Mouse (Mus musculus) neural tube, embryonic 14.5 days (tissue): Measurements from ENCODE around the gene Gm15319. TPM values are rescaled to one million over a fixed set of nuclear protein-coding genes. Genes with fewer than 3 reads are reported as not detected.
"Not testable (repeated sequence)": the region's sequence is repeated elsewhere in the genome, so short reads cannot be mapped to it uniquely, and the experiment has no call there.

Experiments
- ATAC-seq: fragments of 200-750 bp; cut with Nextera tagmentation; 2 replicates; pipeline ENCODE4 v1.8.0; 2017; ENCODE audit warnings: low read depth, mild to moderate bottlenecking, moderate TSS enrichment, moderate library complexity
- H3K27ac ChIP-seq: fragments of 300-500 bp; sonication (generic); 2 replicates; pipeline ENCODE4 v1.5.1; 2014; ENCODE audit warnings: low read depth, mild to moderate bottlenecking, control low read depth, low read length, moderate library complexity, mixed read lengths
- H3K27me3 ChIP-seq: fragments of 300-500 bp; sonication (generic); 2 replicates; pipeline ENCODE4 v1.6.1; 2014; ENCODE audit warnings: low read length; ENCODE audit not compliant: control insufficient read depth, insufficient read depth
- H3K36me3 ChIP-seq: fragments of 300-500 bp; sonication (generic); 2 replicates; pipeline ENCODE4 v1.6.1; 2014; ENCODE audit warnings: low read length, mixed read lengths; ENCODE audit not compliant: control insufficient read depth, insufficient read depth
- H3K4me1 ChIP-seq: fragments of 300-500 bp; sonication (generic); 2 replicates; pipeline ENCODE4 v1.6.1; 2014; ENCODE audit warnings: low read length; ENCODE audit not compliant: control insufficient read depth, insufficient read depth
- H3K4me2 ChIP-seq: fragments of 300-500 bp; sonication (generic); 2 replicates; pipeline ENCODE4 v1.6.1; 2014; ENCODE audit warnings: mild to moderate bottlenecking, low read depth, low read length, control low read depth
- H3K4me3 ChIP-seq: fragments of 300-500 bp; sonication (generic); 2 replicates; pipeline ENCODE4 v1.5.1; 2014; ENCODE audit warnings: low read depth, low read length, control low read depth, mixed read lengths
- H3K9ac ChIP-seq: fragments of 300-500 bp; sonication (generic); replicated peaks from 2 replicates; pipeline ENCODE4 v1.6.1; 2014; ENCODE audit warnings: low read depth, mild to moderate bottlenecking, control low read depth, low read length, mixed read lengths
- H3K9me3 ChIP-seq: fragments of 300-500 bp; sonication (generic); 2 replicates; pipeline ENCODE4 v1.6.1; 2016; ENCODE audit warnings: low read length; ENCODE audit not compliant: control insufficient read depth
- WGBS: fragments of 180-500 bp; shearing (Covaris S2); extraction: QIAGEN DNeasy Blood & Tissue Kit; methylation state at CpG from one replicate; pipeline ENCODE4 v1.1.7; 2014; 5-methylcytosine and 5-hydroxymethylcytosine counted together
- polyA plus RNA-seq: library from polyadenylated mRNA; unstranded; fragments of >200 nt; fragmentation: Nextera tagmentation; extraction: Ambion mirVana; gene quantifications from 2 replicates; pipeline ENCODE4 v1.2.1, GENCODE M21; 2014

Gene Gm15319
- polyA plus RNA-seq, 1 experiment from 2014 or later: 0.19 TPM

DNA sequence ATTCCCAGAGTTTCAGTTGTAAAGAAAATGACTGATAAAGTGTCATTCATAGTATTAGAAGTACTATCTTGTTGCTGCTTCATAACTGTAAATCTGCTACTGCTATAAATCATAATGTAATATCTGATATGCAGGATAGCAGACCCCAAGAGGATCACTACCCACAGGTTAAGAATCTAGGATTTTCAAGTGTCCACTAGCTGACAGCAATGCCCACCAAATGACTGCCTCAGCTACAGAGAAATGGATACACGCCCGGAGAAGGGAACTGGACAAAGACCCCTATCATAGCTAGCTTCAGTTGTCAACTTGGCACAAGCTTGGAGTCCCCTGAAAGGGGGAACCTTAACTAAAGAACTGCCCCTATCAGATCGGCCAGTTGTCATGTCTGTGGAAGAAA is 18.6 kb upstream of the Gm15319 start:
- not testable (repeated sequence) for H3K4me1 ChIP-seq, H3K4me3 ChIP-seq, H3K27ac ChIP-seq, H3K9ac ChIP-seq, H3K4me2 ChIP-seq, H3K9me3 ChIP-seq, H3K36me3 ChIP-seq, H3K27me3 ChIP-seq, ATAC-seq
- 90% methylated on average over 2 of the region's 3 CpGs for WGBS

DNA sequence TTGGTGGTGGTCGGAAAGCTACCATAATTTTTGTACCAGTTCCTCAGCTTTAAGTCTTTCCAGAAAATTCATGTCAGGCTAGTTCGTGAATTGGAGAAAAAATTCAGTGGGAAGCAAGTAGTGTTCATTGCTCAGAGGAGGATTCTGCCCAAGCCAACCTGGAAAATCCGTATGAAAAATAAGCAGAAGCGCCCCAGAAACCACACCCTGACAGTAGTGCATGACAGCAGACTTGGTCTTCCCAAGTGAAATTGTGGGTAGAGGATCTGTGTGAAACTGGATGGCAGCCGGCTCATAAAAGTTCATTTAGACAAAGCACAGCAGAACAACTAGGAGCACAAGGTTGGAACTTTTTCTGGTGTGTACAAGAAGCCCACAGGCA is 18.2 kb upstream of the Gm15319 start:
- not testable (repeated sequence) for H3K9me3 ChIP-seq, H3K9ac ChIP-seq, ATAC-seq, H3K4me3 ChIP-seq, H3K27me3 ChIP-seq, H3K36me3 ChIP-seq, H3K4me1 ChIP-seq, H3K27ac ChIP-seq, H3K4me2 ChIP-seq
- WGBS: 100% methylated on average over 1 of the region's 5 CpGs

DNA sequence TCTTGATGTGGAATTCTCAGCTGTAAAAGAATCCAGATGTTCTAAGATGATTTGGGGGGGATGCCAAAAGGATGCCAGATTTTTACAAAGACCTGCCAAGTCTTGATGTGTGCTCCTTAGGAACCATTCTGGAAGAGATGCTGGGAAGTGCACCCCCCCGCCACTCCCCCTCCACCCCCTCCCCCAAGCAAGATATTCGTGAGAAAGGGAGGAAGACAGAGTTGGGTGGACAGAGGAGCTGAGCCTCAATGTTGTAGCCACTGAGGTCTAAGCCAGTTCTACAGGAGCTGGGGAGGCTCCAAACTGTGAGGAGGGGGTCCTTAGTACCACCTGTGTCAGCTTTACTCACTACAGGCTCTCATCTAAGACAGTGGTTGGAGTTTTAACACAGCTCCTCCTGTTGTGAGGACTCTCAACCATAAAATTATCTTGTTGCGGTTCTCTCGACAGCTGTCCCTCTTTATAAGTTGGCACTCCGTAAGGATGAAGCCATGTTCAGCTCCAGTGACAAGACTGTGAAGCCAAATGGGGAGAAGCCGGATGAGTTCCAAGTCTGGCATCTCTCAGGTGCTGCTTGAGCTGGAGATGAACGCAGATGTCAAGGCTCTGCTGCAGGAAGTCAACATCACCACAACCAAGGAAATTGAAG is 17.7 kb upstream of the Gm15319 start:
- 89% methylated on average over 6 of the region's 7 CpGs for WGBS
- H3K27me3 ChIP-seq, H3K27ac ChIP-seq, H3K4me2 ChIP-seq, H3K4me3 ChIP-seq, H3K9me3 ChIP-seq, H3K9ac ChIP-seq, H3K4me1 ChIP-seq, H3K36me3 ChIP-seq: not testable (repeated sequence)
- ATAC-seq: peak; percentile 70

DNA sequence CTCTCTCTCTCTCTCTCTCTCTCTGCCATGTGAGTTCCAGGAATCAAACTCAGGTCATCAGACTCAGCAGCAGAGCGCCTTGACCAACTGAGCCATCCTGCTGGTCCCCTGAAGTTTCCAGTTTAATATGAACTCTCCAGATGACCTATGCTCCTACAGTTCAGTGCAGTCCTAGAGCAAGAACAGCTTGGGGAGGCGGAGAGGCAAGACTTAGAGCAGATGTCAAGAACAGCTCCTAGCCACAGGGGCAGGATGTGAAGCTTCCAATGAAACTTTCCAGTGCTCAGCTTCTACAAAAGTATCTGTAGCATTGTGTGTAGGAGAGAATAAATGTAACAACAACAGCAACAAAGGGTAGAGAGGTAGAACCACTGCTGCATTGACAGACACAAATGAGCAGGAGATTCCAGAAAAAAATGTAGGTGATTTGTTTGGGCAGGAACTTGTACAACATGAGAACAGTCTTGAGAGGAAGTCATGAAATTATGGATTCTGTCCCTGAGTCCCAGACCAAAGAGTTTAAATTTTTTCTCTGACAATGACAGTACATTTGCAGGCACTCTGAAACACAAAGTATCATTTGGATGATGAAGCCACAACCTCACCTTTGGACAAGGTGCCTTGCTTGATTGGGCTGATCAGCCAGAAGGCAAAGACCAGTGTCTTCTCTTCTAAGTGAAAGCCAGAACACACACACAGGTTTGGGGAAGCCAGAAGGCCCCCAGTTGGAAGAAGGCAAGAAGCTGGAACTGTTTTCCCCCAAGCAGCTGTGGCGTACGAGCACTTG is 16.8 kb upstream of the Gm15319 start:
- not testable (repeated sequence) for H3K4me1 ChIP-seq, H3K4me2 ChIP-seq, H3K9me3 ChIP-seq, H3K4me3 ChIP-seq, H3K9ac ChIP-seq, H3K27me3 ChIP-seq, ATAC-seq, H3K36me3 ChIP-seq, H3K27ac ChIP-seq
- no CpG with 5 or more reads among the region's 4 CpGs for WGBS

DNA sequence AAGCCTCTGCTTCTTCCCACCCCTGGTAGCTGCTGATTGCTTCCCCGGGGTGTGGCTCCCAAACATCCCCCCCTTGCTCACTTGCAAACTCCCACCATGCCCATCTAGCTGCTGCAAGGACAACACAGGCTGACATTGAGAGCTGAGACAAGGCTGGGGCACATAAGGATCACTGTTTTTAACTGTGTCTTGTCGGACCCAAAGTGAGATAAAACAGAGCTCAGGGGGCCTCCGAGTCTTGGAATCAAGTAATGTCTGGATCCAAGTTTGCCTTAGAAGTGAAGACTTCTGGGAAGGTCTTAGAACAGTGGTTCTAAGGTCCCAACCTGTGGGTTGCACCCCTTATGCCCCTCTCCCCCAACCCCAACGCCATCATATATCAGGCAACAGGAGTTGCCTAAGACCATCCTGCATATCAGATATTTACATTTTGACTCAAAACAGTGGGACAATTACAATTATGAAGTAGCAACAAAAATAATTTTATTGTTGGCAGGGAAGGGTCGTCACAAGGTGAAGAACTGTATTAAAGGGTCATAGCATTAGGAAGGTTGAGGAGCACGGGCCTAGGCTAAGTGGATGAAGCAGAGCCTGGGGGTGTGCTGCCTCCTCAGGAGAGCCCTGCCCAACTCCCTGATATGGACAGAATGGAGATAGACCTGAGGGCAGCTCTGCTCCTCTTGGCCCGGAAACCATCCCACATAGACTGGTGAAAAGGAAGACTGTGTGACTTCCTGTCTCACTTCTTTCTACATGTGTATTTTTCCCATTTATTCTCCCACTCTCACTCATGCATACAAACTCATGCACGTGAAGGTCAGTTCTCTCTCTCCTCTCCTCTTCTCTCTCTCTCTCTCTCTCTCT is 16.0 kb upstream of the Gm15319 start:
- not testable (repeated sequence) for H3K36me3 ChIP-seq, H3K4me1 ChIP-seq, H3K4me2 ChIP-seq, H3K27ac ChIP-seq, H3K27me3 ChIP-seq, H3K9ac ChIP-seq, H3K4me3 ChIP-seq, H3K9me3 ChIP-seq
- peak; percentile 80 for ATAC-seq
- WGBS: 84% methylated on average over 3 of the region's 8 CpGs

DNA sequence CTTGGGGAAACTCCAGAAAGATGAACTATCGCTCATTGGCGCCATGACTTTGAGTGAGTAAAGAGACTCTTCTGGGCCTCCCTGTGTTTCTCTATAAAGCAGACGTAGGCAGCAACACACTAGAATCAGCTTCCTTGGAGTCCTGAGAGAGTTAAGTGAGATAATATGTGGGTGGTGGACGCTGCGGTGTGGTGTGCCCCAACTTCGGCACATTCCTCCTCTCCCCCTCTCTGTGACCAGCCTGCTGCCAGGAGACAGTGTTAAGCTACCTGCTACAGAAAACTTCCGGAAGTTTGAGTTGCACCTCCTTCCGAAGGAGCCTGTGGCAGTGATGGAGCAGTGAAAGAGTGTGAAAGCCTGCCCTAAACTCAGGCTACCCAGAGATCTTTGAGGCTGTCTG is 15.3 kb upstream of the Gm15319 start:
- not testable (repeated sequence) for H3K27me3 ChIP-seq, H3K4me2 ChIP-seq, H3K36me3 ChIP-seq, H3K4me1 ChIP-seq, H3K9me3 ChIP-seq, H3K9ac ChIP-seq, H3K27ac ChIP-seq, ATAC-seq, H3K4me3 ChIP-seq
- WGBS: 92% methylated on average over 5 of the region's 8 CpGs

DNA sequence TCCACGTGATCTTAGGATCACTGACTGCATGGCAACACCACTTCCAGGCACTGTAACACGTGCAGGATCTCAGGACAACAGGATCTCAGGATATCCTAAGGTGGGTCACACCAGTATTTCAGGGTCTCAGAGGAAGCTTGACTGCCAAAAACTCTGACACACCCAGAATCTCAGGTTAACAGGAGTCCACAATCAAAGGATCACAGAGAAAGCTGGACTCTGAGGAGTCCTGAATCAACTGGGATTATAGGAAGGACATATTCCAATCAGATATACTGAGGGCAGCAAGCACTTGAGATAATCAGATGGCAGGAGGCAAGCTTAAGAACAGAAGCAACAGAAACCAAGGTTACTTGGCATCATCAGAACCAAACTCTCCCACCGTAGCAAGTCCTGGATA is 12.7 kb upstream of the Gm15319 start:
- not testable (repeated sequence) for ATAC-seq, H3K4me2 ChIP-seq, H3K27ac ChIP-seq, H3K9me3 ChIP-seq, H3K36me3 ChIP-seq, H3K9ac ChIP-seq, H3K4me1 ChIP-seq, H3K4me3 ChIP-seq, H3K27me3 ChIP-seq
- WGBS: no CpG with 5 or more reads among the region's 3 CpGs

DNA sequence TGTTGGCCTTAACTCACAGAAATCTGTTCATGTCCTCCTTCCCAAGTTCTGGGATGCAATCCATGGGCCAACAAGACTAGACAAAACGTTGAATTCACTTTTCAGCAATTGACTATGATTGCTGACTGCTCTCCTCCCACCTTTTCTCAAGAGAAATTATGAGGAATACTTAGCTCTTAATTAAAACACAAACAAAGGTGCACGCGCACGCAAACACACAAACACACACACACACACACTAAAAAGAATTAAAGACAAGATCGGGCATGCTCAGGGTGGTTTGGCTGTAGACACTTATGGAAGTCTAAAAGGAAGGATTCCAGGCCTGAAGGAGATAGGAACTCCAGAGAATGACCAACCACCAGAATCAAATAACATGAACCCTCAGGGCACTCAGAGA is 6.6 kb downstream of the Gm15319 start:
- not testable (repeated sequence) for H3K27ac ChIP-seq, H3K9ac ChIP-seq, H3K27me3 ChIP-seq, ATAC-seq, H3K36me3 ChIP-seq, H3K4me2 ChIP-seq, H3K4me3 ChIP-seq, H3K4me1 ChIP-seq, H3K9me3 ChIP-seq
- WGBS: 82% methylated on average over 5 of the region's 5 CpGs

DNA sequence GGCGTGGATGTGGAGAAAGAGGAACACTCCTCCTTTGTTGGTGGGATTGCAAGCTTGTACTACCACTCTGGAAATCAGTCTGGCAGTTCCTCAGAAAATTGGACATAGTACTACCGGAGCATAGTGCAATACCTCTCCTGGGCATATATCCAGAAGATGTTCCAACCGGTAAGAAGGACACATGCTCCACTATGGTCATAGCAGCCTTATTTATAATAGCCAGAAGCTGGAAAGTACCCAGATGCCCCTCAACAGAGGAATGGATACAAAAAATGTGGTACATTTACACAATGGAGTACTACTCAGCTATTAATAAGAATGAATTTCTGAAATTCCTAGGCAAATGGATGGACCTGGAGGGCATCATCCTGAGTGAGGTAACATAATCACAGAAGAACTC is 9.4 kb downstream of the Gm15319 start:
- not testable (repeated sequence) for ATAC-seq, H3K36me3 ChIP-seq

More for the DNA sequence above, 9.4 kb downstream of the Gm15319 start:
- H3K27ac ChIP-seq, H3K4me2 ChIP-seq, H3K9ac ChIP-seq, H3K9me3 ChIP-seq, H3K4me3 ChIP-seq, H3K4me1 ChIP-seq, H3K27me3 ChIP-seq: not testable (repeated sequence)
- WGBS: 95% methylated on average over 1 of the region's 3 CpGs
